Mouse (Mus musculus) gastrocnemius, postnatal 4 days (tissue): ENCODE data around the gene Mlycd. TPM values are rescaled to one million over a fixed set of nuclear protein-coding genes. Genes with fewer than 3 reads are reported as not detected.

Experiments used
- DNase-seq, 2 experiments: peaks; one replicate each; pipeline ENCODE4 v3.0.0; 2021 to 2022; ENCODE audit warnings: low spot score in 2 of 2, mixed read lengths in 2 of 2
- total RNA-seq, 2 experiments: library from RNA; stranded (reverse); gene quantifications; 2 replicates each; pipeline ENCODE4 v1.2.3; 2021

The Mlycd gene
- total RNA-seq, 2 experiments from 2014 or later: 66.5 to 68.1 TPM

- DNase-seq: no peak
These were observed 5.5 kb downstream of the Mlycd start for GRCm38 (mm10) chr8:119400122-119400671.

- no peak for DNase-seq
These were observed 6.2 kb downstream of the Mlycd start for GRCm38 (mm10) chr8:119400904-119401303.

- no peak for DNase-seq
These were observed 9.2 kb downstream of the Mlycd start for GRCm38 (mm10) chr8:119403912-119404311.

GRCm38 (mm10) chr8:119404648-119405047, 10.0 kb downstream of the Mlycd start:
- no peak for DNase-seq

- no peak for DNase-seq
These were observed 13.6 kb downstream of the Mlycd start for GRCm38 (mm10) chr8:119408311-119408710.

- no peak for DNase-seq
These were observed 17.5 kb downstream of the Mlycd start for GRCm38 (mm10) chr8:119412037-119412734.

- peak; percentile 66 to 75 for DNase-seq
These were observed 18.2 kb downstream of the Mlycd start for GRCm38 (mm10) chr8:119412735-119413498.

GRCm38 (mm10) chr8:119413605-119414004, 18.9 kb downstream of the Mlycd start:
- no peak for DNase-seq

- no peak for DNase-seq
These were observed 25.6 kb downstream of the Mlycd start for GRCm38 (mm10) chr8:119420318-119420717.

- no peak for DNase-seq
These were observed 27.0 kb downstream of the Mlycd start for GRCm38 (mm10) chr8:119421603-119422122.

- DNase-seq: no peak
These were observed 27.5 kb downstream of the Mlycd start for GRCm38 (mm10) chr8:119422123-119422711.

- DNase-seq: no peak
These were observed 29.0 kb downstream of the Mlycd start for GRCm38 (mm10) chr8:119423631-119424141.

GRCm38 (mm10) chr8:119424199-119424733, 29.6 kb downstream of the Mlycd start:
- DNase-seq: no peak

GRCm38 (mm10) chr8:119424740-119425139, 30.1 kb downstream of the Mlycd start:
- DNase-seq: no peak

GRCm38 (mm10) chr8:119425533-119425932, 30.9 kb downstream of the Mlycd start:
- DNase-seq: no peak

GRCm38 (mm10) chr8:119426069-119426735, 31.5 kb downstream of the Mlycd start:
- no peak for DNase-seq

- DNase-seq: no peak
These were observed 33.1 kb downstream of the Mlycd start for GRCm38 (mm10) chr8:119427634-119428349.

GRCm38 (mm10) chr8:119428350-119428740, 33.7 kb downstream of the Mlycd start:
- no peak for DNase-seq

- no peak for DNase-seq
These were observed 34.2 kb downstream of the Mlycd start for GRCm38 (mm10) chr8:119428766-119429327.

GRCm38 (mm10) chr8:119429552-119429951, 34.9 kb downstream of the Mlycd start:
- no peak for DNase-seq
